Mouse (Mus musculus) heart, postnatal 0 days (tissue): ENCODE measurements at regions not wholly inside any gene's neighbourhood (a gene's known extent, or its start where the extent isn't known, plus 50 kb on each side); places are given as distances from the start of the nearest gene placed in this dataset.

Experiments
- ATAC-seq: fragments of 200-750 bp; cut with Nextera tagmentation; 2 replicates; pipeline ENCODE4 v1.8.0; 2017; ENCODE audit warnings: low read depth, moderate number of reproducible peaks, moderate library complexity; ENCODE audit not compliant: insufficient read depth
- DNase-seq: peaks from one replicate; pipeline ENCODE4 v3.0.0-alpha.2; 2016; ENCODE audit warnings: low spot score
- H3K27ac ChIP-seq: fragments of 300-500 bp; sonication (generic); 2 replicates; pipeline ENCODE4 v1.5.1; 2014; ENCODE audit warnings: low read depth, mild to moderate bottlenecking
- H3K27me3 ChIP-seq: fragments of 300-500 bp; sonication (generic); 2 replicates; pipeline ENCODE4 v1.6.1; 2014; ENCODE audit warnings: low read length, mixed read lengths; ENCODE audit not compliant: control insufficient read depth, insufficient read depth
- H3K36me3 ChIP-seq: fragments of 300-500 bp; sonication (generic); replicated peaks from 2 replicates; pipeline ENCODE4 v1.6.1; 2014; ENCODE audit warnings: low read length, mixed read lengths; ENCODE audit not compliant: control insufficient read depth, insufficient read depth
- H3K4me1 ChIP-seq: fragments of 300-500 bp; sonication (generic); 2 replicates; pipeline ENCODE4 v1.6.1; 2014; ENCODE audit warnings: antibody characterized with exemption; ENCODE audit not compliant: control insufficient read depth, insufficient read depth
- H3K4me2 ChIP-seq: fragments of 300-500 bp; sonication (generic); 2 replicates; pipeline ENCODE4 v1.6.1; 2014; ENCODE audit warnings: low read depth, mild to moderate bottlenecking, low read length, moderate library complexity
- H3K4me3 ChIP-seq: fragments of 300-500 bp; sonication (generic); 2 replicates; pipeline ENCODE4 v1.5.1; 2014; ENCODE audit warnings: low read depth, low read length
- H3K9ac ChIP-seq: fragments of 300-500 bp; sonication (generic); replicated peaks from 2 replicates; pipeline ENCODE4 v1.6.1; 2014; ENCODE audit warnings: low read depth, low read length, mixed read lengths
- H3K9me3 ChIP-seq: fragments of 300-500 bp; sonication (generic); replicated peaks from 2 replicates; pipeline ENCODE4 v1.6.1; 2016; ENCODE audit warnings: low read length; ENCODE audit not compliant: control insufficient read depth
- CTCF ChIP-seq: IDR thresholded peaks from 2 replicates; pipeline ENCODE4 v1.5.1; 2016; ENCODE audit warnings: antibody characterized with exemption, control low read depth, low read depth
- EP300 ChIP-seq: IDR thresholded peaks from 2 replicates; pipeline ENCODE4 v1.6.1; 2016; ENCODE audit warnings: antibody characterized with exemption, low read depth
- WGBS: fragments of 180-500 bp; shearing (Covaris S2); extraction: QIAGEN DNeasy Blood & Tissue Kit; methylation state at CpG from one replicate; pipeline ENCODE4 v1.1.7; 2014; 5-methylcytosine and 5-hydroxymethylcytosine counted together

DNA sequence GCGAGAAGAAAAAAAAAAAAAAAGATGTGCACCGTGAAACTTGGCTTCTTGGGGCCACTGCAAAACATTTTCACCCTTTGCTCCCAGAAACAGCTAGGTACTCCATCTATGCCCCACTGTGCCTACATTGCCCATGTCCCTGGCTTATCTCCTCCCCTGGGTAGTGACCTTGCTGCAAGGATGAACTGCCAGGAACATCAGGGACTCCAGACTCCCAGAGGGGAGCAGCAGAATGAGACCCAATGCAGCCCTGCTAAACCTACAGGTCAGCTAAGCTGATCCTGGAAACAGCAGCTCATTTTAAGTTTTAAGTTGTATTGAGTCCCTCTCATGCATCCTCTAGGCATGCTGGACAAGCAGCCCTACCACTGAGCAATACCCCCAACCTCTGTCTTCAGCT lies 92.2 kb upstream of the Zdhhc25 start:
- no peak for TF ChIP-seq CTCF
- TF ChIP-seq EP300, result no peak
- ATAC-seq, result no peak
- 40% methylated on average over 2 of the region's 2 CpGs for WGBS
- Histone ChIP-seq H3K36me3 (no peaks in the 10 kb centered on the region), H3K27me3 (no peaks in the 10 kb centered on the region), H3K27ac (no peak overlapping the region), H3K4me2 (no peak overlapping the region), H3K9me3 (no peaks in the 10 kb centered on the region), H3K9ac (no peak overlapping the region), H3K4me1 (no peaks in the 10 kb centered on the region), H3K4me3 (no peak overlapping the region)
- DNase-seq, result no peak

DNA sequence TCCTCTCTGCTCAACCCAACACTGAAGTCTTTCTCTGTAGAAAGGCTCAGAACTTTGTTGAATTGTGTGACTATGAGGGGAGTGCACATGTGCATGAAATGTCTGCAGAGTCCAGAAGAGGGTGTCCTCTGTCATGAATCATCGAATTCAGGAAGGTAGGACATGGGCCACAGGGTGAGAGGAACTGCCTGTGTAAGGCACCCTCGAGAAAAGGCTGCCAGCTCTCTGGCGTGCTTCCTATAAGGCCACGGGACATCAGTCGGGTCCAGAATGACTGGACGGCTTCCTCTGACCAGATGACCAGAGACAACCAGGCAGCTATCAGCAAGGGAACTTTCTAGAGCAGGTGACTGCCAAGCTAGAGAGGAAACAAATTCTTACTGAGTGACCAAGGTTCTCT lies 91.1 kb upstream of the Zdhhc25 start:
- Histone ChIP-seq H3K9ac (no peak overlapping the region), H3K36me3 (no peaks in the 10 kb centered on the region), H3K27me3 (no peaks in the 10 kb centered on the region), H3K4me2 (no peak overlapping the region), H3K4me1 (no peaks in the 10 kb centered on the region), H3K9me3 (no peaks in the 10 kb centered on the region), H3K4me3 (no peak overlapping the region), H3K27ac (no peak overlapping the region)
- 70% methylated on average over 6 of the region's 6 CpGs for WGBS
- no peak for DNase-seq
- ATAC-seq, result no peak
- TF ChIP-seq EP300 (no peak), CTCF (no peak)

DNA sequence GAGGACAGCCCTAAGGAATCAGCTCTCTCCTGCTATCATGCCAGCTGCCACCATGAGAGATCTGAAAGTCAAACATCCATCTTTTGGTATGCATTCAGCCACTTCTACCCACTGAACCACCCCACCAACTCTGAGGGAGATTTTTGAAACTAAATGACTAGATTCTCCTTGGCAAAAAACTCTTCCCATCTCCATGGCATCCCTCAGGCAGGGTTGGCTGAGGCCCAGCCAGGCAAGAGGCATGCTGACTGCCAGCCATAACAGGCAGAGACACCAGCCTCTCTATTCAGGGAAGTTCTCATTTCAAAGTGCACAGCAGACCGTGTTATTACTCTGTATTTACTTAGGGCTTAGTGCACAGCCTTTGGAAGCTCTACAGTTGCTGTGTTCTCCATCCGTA lies 90.5 kb upstream of the Zdhhc25 start:
- TF ChIP-seq EP300, result no peak
- TF ChIP-seq CTCF, result no peak
- Histone ChIP-seq H3K4me2 (no peak overlapping the region), H3K9ac (no peak overlapping the region), H3K9me3 (no peaks in the 10 kb centered on the region), H3K4me1 (no peaks in the 10 kb centered on the region), H3K27ac (no peak overlapping the region), H3K36me3 (no peaks in the 10 kb centered on the region), H3K4me3 (no peak overlapping the region), H3K27me3 (no peaks in the 10 kb centered on the region)
- ATAC-seq (no peak), DNase-seq (no peak)
- 68% methylated on average over 2 of the region's 2 CpGs for WGBS

DNA sequence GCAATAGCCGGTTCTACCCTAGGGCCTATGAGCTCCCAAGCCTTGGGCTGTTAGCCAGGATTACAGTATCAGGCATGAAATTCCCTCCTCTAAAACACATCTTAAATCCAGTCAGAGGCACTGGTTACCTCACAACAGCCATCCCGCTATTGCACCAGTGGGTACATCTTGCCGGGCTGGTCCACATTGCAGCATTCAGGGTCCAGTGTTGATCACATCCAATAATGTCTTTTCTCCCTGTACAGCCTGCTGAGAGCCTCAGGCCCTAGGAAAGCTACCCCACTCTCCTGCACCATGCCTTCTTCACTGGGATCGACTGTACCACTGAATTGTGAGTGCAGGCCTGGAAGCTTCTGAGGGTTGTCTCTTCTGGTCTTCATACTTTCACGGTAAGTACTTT lies 86.0 kb upstream of the Zdhhc25 start:
- Histone ChIP-seq H3K4me1 (no peaks in the 10 kb centered on the region), H3K4me2 (no peak overlapping the region), H3K27me3 (no peaks in the 10 kb centered on the region), H3K27ac (no peak overlapping the region), H3K9me3 (no peaks in the 10 kb centered on the region), H3K36me3 (no peaks in the 10 kb centered on the region), H3K9ac (no peak overlapping the region), H3K4me3 (no peak overlapping the region)
- 84% methylated on average over 5 of the region's 5 CpGs for WGBS
- no peak for DNase-seq
- no peak for ATAC-seq
- no peak for TF ChIP-seq CTCF
- no peak for TF ChIP-seq EP300

DNA sequence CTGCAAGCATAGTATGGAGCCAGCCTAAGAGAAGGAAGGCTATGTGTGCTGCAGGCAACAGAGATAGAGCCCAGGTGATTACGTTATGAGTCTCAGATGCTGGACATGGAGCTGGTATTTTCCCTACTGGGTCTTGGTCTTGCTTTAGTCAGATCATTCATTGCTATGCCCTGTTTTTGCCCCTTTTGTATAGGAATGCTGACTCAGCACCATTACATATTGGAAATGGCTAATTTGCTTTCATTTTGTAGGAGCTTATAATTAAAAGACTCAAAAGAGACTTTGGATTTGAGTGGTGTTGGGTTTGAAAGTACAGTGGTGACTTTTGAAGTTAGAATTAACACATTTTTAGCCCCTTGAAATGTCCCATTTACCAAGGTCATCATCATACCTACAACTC lies 68.9 kb upstream of the Zdhhc25 start:
- Histone ChIP-seq H3K4me2 (no peak overlapping the region), H3K9ac (no peak overlapping the region), H3K27ac (no peak overlapping the region), H3K4me1 (no peaks in the 10 kb centered on the region), H3K9me3 (no peaks in the 10 kb centered on the region), H3K36me3 (no peaks in the 10 kb centered on the region), H3K27me3 (no peaks in the 10 kb centered on the region), H3K4me3 (no peak overlapping the region)
- no peak for DNase-seq
- 82% methylated on average over 1 of the region's 1 CpGs for WGBS
- TF ChIP-seq CTCF (no peak), EP300 (no peak)
- no peak for ATAC-seq

DNA sequence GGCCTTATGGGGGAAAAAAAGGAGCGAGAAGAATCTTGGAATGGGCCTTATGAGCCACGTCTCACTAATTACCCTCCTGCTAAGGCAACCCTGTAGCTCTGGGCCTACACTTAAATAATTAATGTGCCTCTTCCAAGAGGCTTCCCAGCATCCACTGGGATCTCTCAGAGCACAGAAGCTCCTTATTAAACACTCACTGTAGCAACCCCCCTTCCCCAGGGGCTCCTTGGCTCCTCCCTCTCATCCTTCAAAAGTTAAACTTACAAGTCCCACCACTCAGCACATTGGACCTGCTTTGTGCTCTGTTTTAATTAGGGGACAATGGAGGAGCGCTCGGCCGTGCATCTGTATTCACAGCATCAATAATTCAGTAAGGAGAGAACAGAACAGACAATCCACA lies 68.1 kb upstream of the Zdhhc25 start:
- 75% methylated on average over 5 of the region's 5 CpGs for WGBS
- Histone ChIP-seq H3K27ac (no peak overlapping the region), H3K9ac (no peak overlapping the region), H3K4me3 (no peak overlapping the region), H3K4me1 (no peaks in the 10 kb centered on the region), H3K4me2 (no peak overlapping the region), H3K36me3 (no peaks in the 10 kb centered on the region), H3K27me3 (no peaks in the 10 kb centered on the region), H3K9me3 (no peaks in the 10 kb centered on the region)
- ATAC-seq (no peak), DNase-seq (no peak)
- TF ChIP-seq CTCF, result no peak
